Mouse (Mus musculus) ES-Bruce4 (cell line): ENCODE results near the gene Zeb2. TPM values are rescaled to one million over a fixed set of nuclear protein-coding genes. Genes with fewer than 3 reads are reported as not detected.

ENCODE experiments used
- H3K27ac ChIP-seq: 2 replicates; pipeline ENCODE4 v1.5.1; 2012; ENCODE audit warnings: low read length, inconsistent platforms; ENCODE audit not compliant: insufficient read depth
- H3K27me3 ChIP-seq: 2 replicates; pipeline ENCODE4 v1.6.1; 2012; ENCODE audit warnings: mild to moderate bottlenecking, low read length, inconsistent platforms; ENCODE audit not compliant: control insufficient read depth, poor library complexity, insufficient read depth, severe bottlenecking
- H3K36me3 ChIP-seq: 2 replicates; pipeline ENCODE4 v1.6.1; 2012; ENCODE audit warnings: inconsistent platforms, mild to moderate bottlenecking, low read length, moderate library complexity; ENCODE audit not compliant: control insufficient read depth, poor library complexity, insufficient read depth, severe bottlenecking
- H3K4me1 ChIP-seq: one replicate; pipeline ENCODE4 v1.8.1; 2011; ENCODE audit warnings: low read length; ENCODE audit not compliant: control insufficient read depth, insufficient read depth
- H3K4me3 ChIP-seq: 2 replicates; pipeline ENCODE4 v1.5.1; 2011; ENCODE audit warnings: low read depth, mild to moderate bottlenecking, low read length
- H3K9ac ChIP-seq: 2 replicates; pipeline ENCODE4 v1.6.1; 2012; ENCODE audit warnings: low read depth, mild to moderate bottlenecking, inconsistent platforms; ENCODE audit not compliant: poor library complexity, severe bottlenecking
- H3K9me3 ChIP-seq: replicated peaks from 2 replicates; pipeline ENCODE4 v1.6.1; 2012; ENCODE audit warnings: mild to moderate bottlenecking, low read length, inconsistent platforms; ENCODE audit not compliant: control insufficient read depth, poor library complexity, insufficient read depth, severe bottlenecking
- CTCF ChIP-seq: IDR thresholded peaks from one replicate; pipeline ENCODE4 v1.8.1; 2011; ENCODE audit warnings: low read depth, low read length
- EP300 ChIP-seq: IDR thresholded peaks from 2 replicates; pipeline ENCODE4 v1.6.1; 2011; ENCODE audit warnings: low read depth, low read length; ENCODE audit not compliant: insufficient read depth
- POLR2A ChIP-seq: IDR thresholded peaks from one replicate; pipeline ENCODE4 v1.8.1; 2011; ENCODE audit warnings: low read length; ENCODE audit not compliant: insufficient read depth
- polyA plus RNA-seq: library from polyadenylated mRNA; stranded (reverse); fragments of >200 nt; gene quantifications from 2 replicates; pipeline ENCODE4 v1.2.4, GENCODE M21; 2011; ENCODE audit warnings: low read depth; ENCODE audit not compliant: missing spikeins, insufficient read depth, insufficient read length

The Zeb2 gene
- polyA plus RNA-seq, 1 experiment = 2.1 TPM

DNA sequence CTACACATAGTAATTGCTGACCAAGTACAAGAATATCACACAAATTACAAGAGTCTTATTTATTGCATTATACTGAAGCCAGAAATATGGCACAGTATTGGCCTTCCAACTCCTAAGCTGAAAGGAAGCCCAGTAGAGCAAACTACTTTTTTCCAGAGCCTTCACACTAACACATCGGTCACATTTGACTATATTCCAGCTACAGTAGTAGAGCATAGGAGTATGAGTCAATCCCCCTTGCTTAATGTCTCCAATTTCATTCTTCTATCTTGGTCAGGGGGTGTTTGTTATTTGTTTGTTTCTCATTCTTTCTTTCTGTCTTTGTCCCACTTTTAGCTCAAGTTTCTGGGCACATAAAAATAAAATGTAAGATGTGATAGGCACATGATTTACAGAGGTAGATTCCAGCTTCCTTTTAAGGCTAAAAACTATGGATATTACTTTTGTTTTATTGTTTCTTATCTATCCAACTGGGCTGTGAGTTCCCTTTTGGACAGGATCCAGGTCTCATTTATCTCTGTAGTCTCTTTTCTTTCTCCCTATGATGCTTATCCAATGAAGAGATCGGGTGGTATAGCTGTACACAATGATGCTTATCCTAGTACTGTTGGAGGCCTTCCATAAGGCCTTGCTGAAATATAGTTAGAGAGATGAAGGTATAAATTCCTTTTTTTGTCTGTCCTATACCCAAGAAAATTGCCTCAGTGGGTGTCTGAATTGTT is 151.2 kb downstream of the Zeb2 start:
- Histone ChIP-seq H3K36me3 (no peaks in the 10 kb centered on the region), H3K27me3 (no peaks in the 10 kb centered on the region), H3K9me3 (no peaks in the 10 kb centered on the region), H3K4me3 (no peak overlapping the region), H3K9ac (no peak overlapping the region), H3K4me1 (no peaks in the 10 kb centered on the region), H3K27ac (no peak overlapping the region)
- TF ChIP-seq CTCF (no peak), POLR2A (no peak), EP300 (no peak)

GRCm38 (mm10) chr2:44962620-44963019 is 154.6 kb downstream of the Zeb2 start:
- Histone ChIP-seq H3K4me1 (no peaks in the 10 kb centered on the region), H3K36me3 (no peaks in the 10 kb centered on the region), H3K27me3 (no peaks in the 10 kb centered on the region; the same call in 1 of the 2 replicates), H3K9ac (no peak overlapping the region), H3K4me3 (no peak overlapping the region), H3K9me3 (no peaks in the 10 kb centered on the region), H3K27ac (no peak overlapping the region)
- TF ChIP-seq EP300 = no peak
- no peak for TF ChIP-seq POLR2A
- no peak for TF ChIP-seq CTCF

DNA sequence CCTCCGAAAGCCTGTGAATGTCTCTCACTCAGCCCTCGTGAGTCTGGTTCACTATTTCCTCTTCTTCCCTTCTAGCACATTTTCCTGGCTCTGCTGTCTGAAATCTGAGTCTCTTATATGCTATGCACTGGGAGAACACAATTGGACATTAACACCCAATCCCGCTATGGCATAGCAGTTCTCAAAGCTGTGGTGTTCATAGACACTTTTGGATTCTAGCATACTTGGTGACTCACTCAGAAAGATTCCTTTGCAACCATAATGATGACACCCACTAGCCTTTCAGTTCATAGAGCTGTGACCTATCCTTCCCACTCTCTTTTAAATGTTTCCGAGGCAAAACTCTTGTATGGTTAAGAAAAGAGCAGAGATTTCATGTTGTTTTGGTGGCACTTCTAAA is 156.0 kb downstream of the Zeb2 start:
- Histone ChIP-seq H3K9me3 (no peaks in the 10 kb centered on the region), H3K4me3 (no peak overlapping the region), H3K27me3 (no peaks in the 10 kb centered on the region; the same call in 1 of the 2 replicates), H3K27ac (no peak overlapping the region), H3K4me1 (no peaks in the 10 kb centered on the region), H3K9ac (no peak overlapping the region), H3K36me3 (no peaks in the 10 kb centered on the region)
- TF ChIP-seq EP300 = no peak
- TF ChIP-seq POLR2A = no peak
- TF ChIP-seq CTCF = no peak

DNA sequence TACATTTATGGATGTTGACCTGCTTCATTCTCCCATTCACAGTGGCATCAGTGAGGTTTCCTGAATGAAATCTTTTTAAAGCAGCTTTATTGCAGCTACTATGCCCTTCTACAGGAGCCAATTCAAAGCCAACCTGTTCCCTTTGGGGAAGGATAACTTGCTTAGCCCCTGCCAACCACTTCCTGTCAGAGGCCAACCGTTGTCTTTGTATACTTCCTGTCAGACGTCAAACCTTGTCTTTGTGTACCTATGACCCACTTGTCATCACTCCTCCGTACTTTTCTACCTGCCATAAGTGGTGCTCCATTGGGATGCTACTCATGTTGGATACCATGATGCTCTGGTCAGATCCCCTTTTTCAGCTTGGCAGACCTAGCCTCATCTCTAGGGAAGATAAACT is 156.6 kb downstream of the Zeb2 start:
- H3K27ac ChIP-seq = no peak overlapping the region
- H3K27me3 ChIP-seq = no peaks in the 10 kb centered on the region; the same call in 1 of the 2 replicates
- H3K9ac ChIP-seq = no peak overlapping the region
- TF ChIP-seq EP300 (no peak), CTCF (no peak), POLR2A (no peak)
- H3K4me3 ChIP-seq = no peak overlapping the region
- no peaks in the 10 kb centered on the region for H3K36me3 ChIP-seq
- H3K4me1 ChIP-seq = no peaks in the 10 kb centered on the region
- no peaks in the 10 kb centered on the region for H3K9me3 ChIP-seq

DNA sequence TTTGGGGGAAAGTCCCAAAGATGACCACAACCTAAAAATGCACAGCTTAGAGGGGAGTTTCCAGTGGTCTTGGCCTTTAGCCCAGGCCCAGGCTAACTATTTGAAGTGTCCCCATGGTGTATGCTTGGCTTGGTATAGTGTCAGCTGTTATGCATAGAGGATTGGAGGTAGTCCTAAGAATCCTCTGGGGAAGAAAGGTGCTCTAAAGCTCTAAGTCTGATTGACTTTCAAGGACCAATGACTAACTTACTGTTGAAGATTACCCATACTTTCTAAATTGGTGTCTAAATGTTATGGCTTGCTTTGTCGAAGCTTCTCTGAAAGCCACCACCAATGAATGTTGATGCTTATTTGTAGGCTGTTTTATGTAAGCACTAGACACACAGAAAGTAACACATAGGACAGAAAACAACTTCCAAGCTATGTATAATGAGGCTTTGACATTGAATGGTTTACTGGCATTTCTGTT is 159.8 kb downstream of the Zeb2 start:
- no peaks in the 10 kb centered on the region; the same call in 1 of the 2 replicates for H3K27me3 ChIP-seq
- H3K9me3 ChIP-seq = no peaks in the 10 kb centered on the region
- H3K27ac ChIP-seq = no peak overlapping the region
- H3K4me1 ChIP-seq = no peaks in the 10 kb centered on the region
- H3K36me3 ChIP-seq = no peaks in the 10 kb centered on the region
- no peak overlapping the region for H3K9ac ChIP-seq
- no peak overlapping the region for H3K4me3 ChIP-seq
- TF ChIP-seq POLR2A (no peak), EP300 (no peak), CTCF (no peak)

GRCm38 (mm10) chr2:44956232-44956631 is 161.0 kb downstream of the Zeb2 start:
- no peaks in the 10 kb centered on the region for H3K36me3 ChIP-seq
- H3K9ac ChIP-seq = no peak overlapping the region
- H3K4me3 ChIP-seq = no peak overlapping the region
- no peaks in the 10 kb centered on the region; the same call in 1 of the 2 replicates for H3K27me3 ChIP-seq
- no peak overlapping the region for H3K27ac ChIP-seq
- TF ChIP-seq CTCF (no peak), POLR2A (no peak), EP300 (no peak)
- no peaks in the 10 kb centered on the region for H3K9me3 ChIP-seq
- H3K4me1 ChIP-seq = no peaks in the 10 kb centered on the region
